Mouse (Mus musculus) kidney, postnatal 0 days (tissue): ENCODE results near the gene Tcp11l2. TPM values are rescaled to one million over a fixed set of nuclear protein-coding genes. Genes with fewer than 3 reads are reported as not detected.

Experiments
- ATAC-seq: fragments of 200-750 bp; cut with Nextera tagmentation; replicated peaks from 2 replicates; pipeline ENCODE4 v1.8.0; 2017; ENCODE audit warnings: low read depth, moderate number of reproducible peaks, moderate TSS enrichment, moderate library complexity; ENCODE audit not compliant: low FRiP score
- DNase-seq: peaks from one replicate; pipeline ENCODE4 v3.0.0-alpha.2; 2016; ENCODE audit warnings: low spot score
- H3K27ac ChIP-seq: fragments of 300-500 bp; sonication (generic); 2 replicates; pipeline ENCODE4 v1.5.1; 2014; ENCODE audit warnings: mild to moderate bottlenecking
- H3K27me3 ChIP-seq: fragments of 300-500 bp; sonication (generic); 2 replicates; pipeline ENCODE4 v1.6.1; 2014; ENCODE audit warnings: low read length, mixed read lengths; ENCODE audit not compliant: insufficient read depth
- H3K36me3 ChIP-seq: fragments of 300-500 bp; sonication (generic); 2 replicates; pipeline ENCODE4 v1.6.1; 2014; ENCODE audit warnings: low read length, mixed read lengths; ENCODE audit not compliant: insufficient read depth
- H3K4me1 ChIP-seq: fragments of 300-500 bp; sonication (generic); replicated peaks from 2 replicates; pipeline ENCODE4 v1.6.1; 2014; ENCODE audit warnings: antibody characterized with exemption, low read length, mixed read lengths; ENCODE audit not compliant: insufficient read depth
- H3K4me2 ChIP-seq: fragments of 300-500 bp; sonication (generic); 2 replicates; pipeline ENCODE4 v1.6.1; 2014; ENCODE audit warnings: mild to moderate bottlenecking, low read length, moderate library complexity, mixed read lengths
- H3K4me3 ChIP-seq: fragments of 300-500 bp; sonication (generic); replicated peaks from 2 replicates; pipeline ENCODE4 v1.5.1; 2014; ENCODE audit warnings: low read depth, low read length
- H3K9ac ChIP-seq: fragments of 300-500 bp; sonication (generic); 2 replicates; pipeline ENCODE4 v1.6.1; 2014; ENCODE audit warnings: low read depth, low read length
- H3K9me3 ChIP-seq: fragments of 300-500 bp; sonication (generic); replicated peaks from 2 replicates; pipeline ENCODE4 v1.6.1; 2016; ENCODE audit warnings: low read length, inconsistent platforms, mixed read lengths
- CTCF ChIP-seq: IDR thresholded peaks from 2 replicates; pipeline ENCODE4 v1.5.1; 2016; ENCODE audit warnings: antibody characterized with exemption, low read depth, mild to moderate bottlenecking, moderate library complexity
- WGBS: fragments of 180-500 bp; shearing (Covaris S2); extraction: QIAGEN DNeasy Blood & Tissue Kit; methylation state at CpG from one replicate; pipeline ENCODE4 v1.1.7; 2014; 5-methylcytosine and 5-hydroxymethylcytosine counted together
- polyA plus RNA-seq: library from polyadenylated mRNA; unstranded; fragments of >200 nt; fragmentation: Nextera tagmentation; extraction: Ambion mirVana; gene quantifications from 2 replicates; pipeline ENCODE4 v1.2.1, GENCODE M21; 2015

Tcp11l2 gene
- polyA plus RNA-seq, 1 experiment from 2014 or later = 27.0 TPM

DNA sequence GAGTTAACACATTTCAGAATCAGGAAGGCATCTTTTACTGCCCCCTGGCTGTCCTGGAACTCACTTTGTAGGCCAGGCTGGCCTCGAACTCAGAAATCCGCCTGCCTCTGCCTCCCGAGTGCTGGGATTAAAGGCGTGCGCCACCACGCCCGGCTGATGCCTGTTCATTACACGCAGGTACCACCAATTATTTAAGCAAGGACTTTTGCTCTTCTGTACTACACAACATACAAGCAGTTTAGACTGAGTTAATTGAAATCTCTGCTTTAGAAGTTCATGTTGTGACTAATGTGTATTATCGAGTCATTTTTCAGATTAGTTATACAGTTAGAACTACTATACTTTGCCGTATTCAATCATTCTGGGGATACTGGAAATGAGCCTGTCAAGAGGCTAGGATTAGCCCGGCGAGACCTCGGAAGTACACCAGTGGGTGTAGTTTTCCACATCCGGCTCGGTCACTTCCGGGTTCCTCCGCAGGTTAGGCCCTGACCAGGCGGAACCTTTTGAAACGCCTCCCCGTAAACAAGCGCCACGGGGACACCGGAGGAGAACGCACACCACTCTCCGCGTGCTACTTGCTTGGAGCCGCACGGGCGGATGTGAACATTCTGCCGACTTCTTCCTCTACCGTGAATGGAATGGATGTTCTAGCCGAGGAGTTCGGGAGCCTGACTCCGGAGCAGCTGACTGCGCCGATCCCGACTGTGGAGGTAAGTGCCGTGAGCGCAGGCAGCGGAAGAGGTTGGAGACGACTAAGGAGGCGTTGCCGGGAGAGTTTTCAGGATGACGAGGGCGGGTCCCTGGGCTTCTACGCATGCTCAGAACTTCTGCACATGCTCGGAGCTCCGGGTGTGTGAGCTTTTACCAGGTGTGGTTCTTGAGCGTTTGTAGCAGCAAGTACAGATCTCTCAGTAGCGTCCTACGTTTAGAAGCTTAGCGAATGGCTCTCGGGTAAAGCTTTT is 45.7 kb downstream of the Tcp11l2 start, which contains the start of gene Polr3b:
Gene Polr3b (plus strand): TSS at position 467 of the 965 bp plus-strand sequence.
- DNase-seq (peak; percentile 96), ATAC-seq (peak; percentile 98)
- Histone ChIP-seq H3K27ac (peak within 1 kb of the TSS; percentile 90), H3K4me2 (peak within 1 kb of the TSS; percentile 59), H3K27me3 (no peaks in the 10 kb centered on the region), H3K9ac (peak within 1 kb of the TSS; percentile 56), H3K36me3 (0 out of 2 replicates have a peak, but pooled peaks cover 4% of the 10 kb centered on the region), H3K4me3 (peak within 1 kb of the TSS; percentile 59), H3K9me3 (no peaks in the 10 kb centered on the region), H3K4me1 (no peaks in the 10 kb centered on the region)
- WGBS = 8% methylated on average over 53 of the region's 53 CpGs
- peak; percentile 33 for TF ChIP-seq CTCF

DNA sequence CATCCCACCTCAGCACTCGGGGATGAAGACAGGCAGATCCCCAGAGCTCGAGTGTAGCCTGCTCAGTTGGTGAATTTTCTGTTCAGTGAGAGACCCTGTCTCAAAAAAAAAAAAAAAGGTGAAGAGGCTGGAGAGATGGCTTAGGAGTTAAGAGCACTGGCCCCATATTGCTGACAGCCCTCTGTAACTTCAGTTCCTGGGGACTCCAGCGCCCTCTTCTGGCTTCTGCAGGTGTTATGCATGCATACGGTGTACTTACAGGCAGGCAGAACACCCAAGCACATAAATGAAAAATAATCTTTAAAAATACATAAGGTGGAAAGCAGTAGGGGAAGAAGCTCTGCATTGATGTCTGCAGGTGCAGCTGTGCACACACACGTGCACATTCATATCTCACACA is 54.8 kb downstream of the Tcp11l2 start:
- Histone ChIP-seq H3K4me1 (no peaks in the 10 kb centered on the region), H3K4me2 (no peak overlapping the region), H3K27me3 (no peaks in the 10 kb centered on the region), H3K36me3 (peaks cover 21% of the 10 kb centered on the region), H3K9me3 (no peaks in the 10 kb centered on the region), H3K4me3 (no peak overlapping the region), H3K9ac (no peak overlapping the region), H3K27ac (no peak overlapping the region)
- WGBS = 63% methylated on average over 5 of the region's 5 CpGs
- DNase-seq (peak; percentile 51), ATAC-seq (no peak)
- peak; percentile 62 for TF ChIP-seq CTCF

DNA sequence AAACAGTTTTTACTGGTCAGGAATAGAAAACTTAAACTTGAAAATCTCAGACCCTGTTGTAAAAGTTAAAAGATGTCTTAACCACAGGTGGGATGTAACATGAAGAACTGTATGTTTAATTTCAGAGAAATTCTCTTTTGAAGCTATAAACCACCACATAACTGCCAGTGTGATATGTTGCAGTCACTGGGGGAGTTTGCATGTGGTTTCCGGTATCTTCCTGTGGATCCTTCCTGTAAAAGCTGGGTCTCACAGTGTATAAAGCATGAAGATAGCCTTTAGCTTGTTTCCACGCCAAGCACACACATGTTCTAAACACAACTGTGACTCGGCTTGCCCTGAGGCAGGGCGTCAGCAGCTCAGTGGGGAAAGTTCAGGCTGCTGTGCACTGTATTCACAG is 55.6 kb downstream of the Tcp11l2 start:
- H3K9ac ChIP-seq = no peak overlapping the region
- H3K27ac ChIP-seq = no peak overlapping the region
- H3K9me3 ChIP-seq = no peaks in the 10 kb centered on the region
- ATAC-seq (no peak), DNase-seq (no peak)
- no peaks in the 10 kb centered on the region for H3K4me1 ChIP-seq
- no peaks in the 10 kb centered on the region for H3K27me3 ChIP-seq
- no peak overlapping the region for H3K4me3 ChIP-seq
- WGBS = 89% methylated on average over 4 of the region's 4 CpGs
- H3K36me3 ChIP-seq = peaks cover 26% of the 10 kb centered on the region
- H3K4me2 ChIP-seq = no peak overlapping the region
- no peak for TF ChIP-seq CTCF

DNA sequence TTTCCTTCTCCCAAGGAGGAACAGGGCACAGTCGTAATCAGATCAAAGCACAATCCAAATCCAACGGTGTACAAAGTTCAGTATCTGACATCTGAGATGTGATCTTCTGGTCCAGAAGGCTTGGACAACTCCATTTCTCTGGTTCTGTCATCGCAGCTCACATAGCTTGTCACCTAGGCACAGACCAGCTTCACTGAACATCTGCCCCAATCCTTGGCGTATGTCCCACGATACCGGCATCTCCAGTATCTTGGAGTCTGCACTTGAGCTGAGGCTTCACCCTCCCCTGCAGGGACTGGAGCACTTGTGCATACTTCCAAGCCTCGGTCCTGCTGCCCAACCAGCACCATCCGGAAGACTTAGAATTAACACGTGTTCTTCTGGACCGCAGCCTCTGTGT is 60.2 kb downstream of the Tcp11l2 start:
- Histone ChIP-seq H3K36me3 (peaks cover 34% of the 10 kb centered on the region), H3K27me3 (no peaks in the 10 kb centered on the region), H3K4me1 (no peaks in the 10 kb centered on the region), H3K4me3 (no peak overlapping the region), H3K27ac (no peak overlapping the region), H3K4me2 (no peak overlapping the region), H3K9me3 (no peaks in the 10 kb centered on the region), H3K9ac (no peak overlapping the region)
- no peak for TF ChIP-seq CTCF
- ATAC-seq (no peak), DNase-seq (no peak)
- WGBS = 88% methylated on average over 10 of the region's 10 CpGs

DNA sequence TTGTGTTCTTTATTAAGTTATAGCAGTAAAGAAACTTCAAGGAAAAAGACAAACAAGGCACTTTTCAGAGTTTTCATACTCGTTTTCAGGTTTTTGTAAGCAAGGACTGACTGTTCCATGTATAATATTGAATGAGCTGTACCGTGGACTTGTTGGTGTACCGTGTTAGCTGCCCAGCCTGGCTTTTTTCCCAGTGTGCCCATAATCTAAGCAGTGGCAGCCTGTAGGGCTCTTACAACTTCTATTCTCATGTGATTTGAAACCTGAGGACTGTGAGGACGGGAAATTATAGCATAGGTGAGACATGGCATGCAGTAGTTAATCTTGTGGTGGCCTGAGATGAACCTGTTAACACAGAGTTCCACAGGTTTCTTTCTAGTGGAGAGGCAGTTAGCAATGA is 62.0 kb downstream of the Tcp11l2 start:
- no peak for TF ChIP-seq CTCF
- ATAC-seq = no peak

DNA sequence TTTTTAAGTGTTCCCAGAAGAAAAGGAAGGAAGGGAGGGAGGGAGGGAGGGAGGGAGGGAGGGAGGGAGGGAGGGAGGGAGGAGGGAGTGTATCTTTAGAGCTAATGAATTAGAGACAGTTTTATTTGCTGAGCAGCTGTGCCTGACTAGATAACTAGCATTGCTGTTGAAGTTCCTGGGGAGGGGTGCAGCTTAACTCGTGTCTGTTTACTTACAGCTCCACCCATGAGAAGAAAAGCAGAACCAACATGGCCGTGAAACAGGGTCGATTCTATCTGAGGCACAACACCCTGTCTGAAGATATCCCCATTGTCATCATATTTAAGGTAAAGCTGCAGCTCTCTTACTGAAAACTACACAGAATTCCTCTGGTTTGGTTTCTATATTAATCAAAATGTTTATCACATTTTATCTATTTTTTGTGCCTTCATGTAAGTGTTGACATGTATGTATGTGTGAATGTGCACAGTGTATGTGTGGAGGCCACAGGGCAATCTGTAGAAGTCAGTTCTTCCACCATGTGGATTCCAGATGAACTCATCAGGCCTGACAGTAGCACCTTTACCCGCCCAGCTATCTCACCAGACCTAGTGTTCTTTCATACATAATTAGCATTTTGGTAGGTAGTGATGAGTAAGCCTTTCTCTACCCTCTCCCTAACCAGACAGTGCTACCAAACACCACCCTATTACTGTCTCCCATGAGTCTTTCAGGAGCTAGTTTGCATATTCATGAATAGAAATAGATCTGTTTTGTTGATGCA is 63.3 kb downstream of the Tcp11l2 start:
- Histone ChIP-seq H3K9me3 (no peaks in the 10 kb centered on the region), H3K27me3 (no peaks in the 10 kb centered on the region), H3K4me1 (no peaks in the 10 kb centered on the region), H3K9ac (no peak overlapping the region), H3K27ac (no peak overlapping the region), H3K36me3 (peaks cover 20% of the 10 kb centered on the region; the same call in 1 of the 2 replicates), H3K4me2 (no peak overlapping the region), H3K4me3 (no peak overlapping the region)
- ATAC-seq (no peak), DNase-seq (no peak)
- TF ChIP-seq CTCF = no peak
- 50% methylated on average over 4 of the region's 4 CpGs for WGBS

More for the DNA sequence above, 62.0 kb downstream of the Tcp11l2 start:
- H3K4me2 ChIP-seq = no peak overlapping the region
- H3K36me3 ChIP-seq = peaks cover 26% of the 10 kb centered on the region; the same call in 1 of the 2 replicates
- H3K27ac ChIP-seq = no peak overlapping the region
- no peak for DNase-seq
- H3K9ac ChIP-seq = no peak overlapping the region
- 89% methylated on average over 4 of the region's 4 CpGs for WGBS
- H3K27me3 ChIP-seq = no peaks in the 10 kb centered on the region
- H3K4me1 ChIP-seq = no peaks in the 10 kb centered on the region
- H3K9me3 ChIP-seq = no peaks in the 10 kb centered on the region
- no peak overlapping the region for H3K4me3 ChIP-seq
